Mouse (Mus musculus) kidney, embryonic 16.5 days (tissue): Measurements from ENCODE around the gene Lurap1. TPM values are rescaled to one million over a fixed set of nuclear protein-coding genes. Genes with fewer than 3 reads are reported as not detected.

Experiments used
- ATAC-seq: fragments of 200-750 bp; cut with Nextera tagmentation; 2 replicates; pipeline ENCODE4 v1.8.0; 2017; ENCODE audit warnings: moderate TSS enrichment; ENCODE audit not compliant: low FRiP score, low TSS enrichment
- H3K27ac ChIP-seq: fragments of 300-500 bp; sonication (generic); 2 replicates; pipeline ENCODE4 v1.5.1; 2014; ENCODE audit warnings: low read length
- H3K27me3 ChIP-seq: fragments of 300-500 bp; sonication (generic); 2 replicates; pipeline ENCODE4 v1.6.1; 2014; ENCODE audit warnings: low read length, control low read depth, mixed read lengths; ENCODE audit not compliant: insufficient read depth
- H3K36me3 ChIP-seq: fragments of 300-500 bp; sonication (generic); 2 replicates; pipeline ENCODE4 v1.6.1; 2014; ENCODE audit warnings: low read length, control low read depth, mixed read lengths; ENCODE audit not compliant: insufficient read depth
- H3K4me1 ChIP-seq: fragments of 300-500 bp; sonication (generic); 2 replicates; pipeline ENCODE4 v1.6.1; 2014; ENCODE audit warnings: low read length, control low read depth, mixed read lengths; ENCODE audit not compliant: insufficient read depth
- H3K4me2 ChIP-seq: fragments of 300-500 bp; sonication (generic); replicated peaks from 2 replicates; pipeline ENCODE4 v1.6.1; 2014; ENCODE audit warnings: low read depth, low read length
- H3K4me3 ChIP-seq: fragments of 300-500 bp; sonication (generic); 2 replicates; pipeline ENCODE4 v1.5.1; 2014; ENCODE audit warnings: mild to moderate bottlenecking, low read length
- H3K9ac ChIP-seq: fragments of 300-500 bp; sonication (generic); replicated peaks from 2 replicates; pipeline ENCODE4 v1.6.1; 2014; ENCODE audit warnings: low read length
- H3K9me3 ChIP-seq: fragments of 300-500 bp; sonication (generic); 2 replicates; pipeline ENCODE4 v1.6.1; 2016; ENCODE audit warnings: low read length, control low read depth
- WGBS: fragments of 180-500 bp; shearing (Covaris S2); extraction: QIAGEN DNeasy Blood & Tissue Kit; methylation state at CpG from one replicate; pipeline ENCODE4 v1.1.7; 2014; 5-methylcytosine and 5-hydroxymethylcytosine counted together
- polyA plus RNA-seq: library from polyadenylated mRNA; unstranded; fragments of >200 nt; fragmentation: Nextera tagmentation; extraction: Ambion mirVana; gene quantifications from 2 replicates; pipeline ENCODE4 v1.2.1, GENCODE M21; 2015

Lurap1 gene
- polyA plus RNA-seq, 1 experiment from 2014 or later = 3.8 TPM

DNA sequence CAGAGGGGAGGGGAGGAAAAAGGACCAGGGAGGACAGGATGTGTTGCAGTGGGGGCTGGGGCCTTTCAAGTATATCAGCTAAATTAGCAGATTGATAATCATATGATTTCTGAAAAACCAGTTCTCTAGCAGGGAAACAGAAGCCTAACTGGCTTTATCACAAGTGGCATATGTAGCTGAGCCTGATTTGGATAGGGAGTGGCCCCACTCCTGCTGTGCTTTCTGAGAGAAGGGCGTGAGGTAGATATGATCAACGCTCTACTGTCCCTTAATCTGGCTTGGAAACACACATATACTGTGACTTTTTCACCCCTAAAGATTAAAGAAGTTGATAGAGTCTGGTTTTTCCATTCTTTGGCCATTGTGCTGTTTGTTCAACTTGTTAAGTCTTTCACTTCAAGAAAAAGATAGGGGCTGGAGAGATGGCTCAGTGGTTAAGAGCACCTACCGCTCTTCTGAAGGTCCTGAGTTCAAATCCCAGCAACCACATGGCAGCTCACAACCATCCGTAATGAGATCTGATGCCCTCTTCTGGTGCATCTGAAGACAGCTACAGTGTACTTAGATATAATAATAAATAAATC, 25.2 kb downstream of the Lurap1 start:
- H3K4me1 ChIP-seq = peaks cover 21% of the 10 kb centered on the region
- H3K9me3 ChIP-seq = no peaks in the 10 kb centered on the region
- no peak overlapping the region for H3K4me2 ChIP-seq
- H3K9ac ChIP-seq = no peak overlapping the region
- H3K36me3 ChIP-seq = no peaks in the 10 kb centered on the region
- 91% methylated on average over 4 of the region's 4 CpGs for WGBS
- H3K27me3 ChIP-seq = no peaks in the 10 kb centered on the region
- H3K27ac ChIP-seq = no peak overlapping the region
- H3K4me3 ChIP-seq = no peak overlapping the region
- ATAC-seq = no peak

DNA sequence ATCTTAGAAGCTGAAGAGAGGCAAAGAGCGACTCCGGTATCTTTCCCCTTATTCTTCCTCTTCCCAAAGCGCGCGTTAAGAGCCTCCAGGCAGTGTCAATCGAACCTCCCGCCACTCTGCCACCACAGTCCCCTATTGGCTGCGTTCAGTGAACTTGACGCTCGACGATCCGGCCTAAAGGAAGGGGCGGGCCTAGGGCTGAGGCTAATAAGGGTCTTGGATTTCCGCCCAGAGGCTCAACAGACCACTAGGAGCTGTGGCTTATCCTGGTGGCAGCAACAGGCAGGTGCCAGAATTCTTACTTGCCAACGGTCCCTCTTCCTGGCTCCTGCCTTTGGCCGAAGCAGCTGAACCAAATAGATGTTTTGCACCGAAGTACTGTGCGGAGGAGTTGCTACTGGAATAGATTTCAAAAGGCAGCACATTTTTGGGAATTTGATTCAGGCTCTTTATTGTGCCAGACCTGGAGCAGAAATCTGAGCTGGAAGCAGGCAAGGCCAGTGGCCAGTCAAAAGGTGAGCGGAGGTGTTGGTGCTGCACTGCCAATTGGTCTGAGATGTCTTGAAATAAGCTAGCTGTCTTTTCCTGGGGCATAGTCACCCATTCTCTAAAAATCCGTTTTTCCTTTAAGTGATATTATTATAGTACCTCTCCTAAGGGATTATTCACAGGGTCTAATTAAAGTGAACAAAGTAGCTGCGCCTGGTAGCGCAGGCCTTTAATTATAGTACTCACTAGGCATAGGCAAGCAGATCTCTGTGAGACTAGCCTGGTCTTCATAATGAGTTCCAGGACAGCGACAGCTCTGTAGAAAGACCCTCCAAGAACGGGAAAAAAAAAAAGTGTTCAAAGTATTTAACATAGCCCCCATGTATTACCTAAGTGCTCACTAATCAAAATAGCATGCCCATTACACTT, 27.3 kb downstream of the Lurap1 start, which contains the start of the genes Rad54l and Pomgnt1:
Gene Rad54l, minus strand, starts transcription at position 89 of the 918 bp plus-strand sequence.
Gene Pomgnt1, plus strand, starts transcription at position 239 of the 918 bp plus-strand sequence.
- peak; percentile 98 for ATAC-seq
- 0 out of 2 replicates have a peak, but pooled peaks cover 3% of the 10 kb centered on the region for H3K36me3 ChIP-seq
- peak within 1 kb of the TSS; percentile 74 for H3K9ac ChIP-seq
- H3K27ac ChIP-seq = peak within 1 kb of the TSS; percentile 82
- H3K27me3 ChIP-seq = no peaks in the 10 kb centered on the region
- no peaks in the 10 kb centered on the region for H3K9me3 ChIP-seq
- peaks cover 21% of the 10 kb centered on the region for H3K4me1 ChIP-seq
- peak within 1 kb of the TSS; percentile 68 for H3K4me3 ChIP-seq
- 5% methylated on average over 24 of the region's 24 CpGs for WGBS
- H3K4me2 ChIP-seq = peak within 1 kb of the TSS; percentile 61

DNA sequence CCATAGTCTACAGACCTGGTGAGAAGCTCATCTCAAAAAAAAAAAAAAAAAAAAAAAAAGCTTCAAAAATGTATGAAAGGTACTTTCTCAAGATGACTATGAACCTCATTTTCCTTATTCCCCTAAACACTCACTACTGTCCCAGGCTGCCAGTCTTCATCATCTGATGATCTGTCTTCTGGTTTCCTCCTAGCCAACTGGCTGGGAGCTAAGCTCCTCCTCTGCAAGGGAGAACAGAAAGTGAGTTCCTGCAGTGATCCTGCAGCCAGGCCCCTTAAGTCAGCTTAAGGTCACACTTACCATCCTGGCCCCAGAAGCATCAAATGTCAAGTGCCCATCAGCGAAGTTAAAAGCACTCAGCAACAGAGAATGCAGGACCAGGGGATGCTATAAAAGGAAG, 28.4 kb downstream of the Lurap1 start:
- no peak overlapping the region for H3K27ac ChIP-seq

DNA sequence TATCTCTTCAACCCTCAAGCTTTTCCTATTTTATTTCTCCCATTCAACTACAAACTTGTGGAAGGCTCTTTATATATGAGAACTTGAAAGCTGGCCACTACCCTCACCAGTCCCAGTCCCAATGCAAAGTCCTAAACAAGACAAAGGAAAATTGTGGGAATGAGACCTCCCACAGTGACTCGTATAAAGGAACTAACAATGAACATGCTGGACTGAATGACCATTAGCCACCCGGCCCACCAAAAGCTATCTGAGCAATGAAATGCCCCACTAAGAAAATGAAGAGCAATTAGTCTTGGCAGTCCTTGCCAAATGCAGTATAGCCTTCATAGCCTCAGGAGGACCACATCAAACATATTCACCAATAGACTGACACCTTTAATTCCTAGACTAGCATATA, 39.7 kb downstream of the Lurap1 start:
- Histone ChIP-seq H3K9me3 (no peaks in the 10 kb centered on the region), H3K9ac (no peak overlapping the region)

More for the DNA sequence above, 28.4 kb downstream of the Lurap1 start:
- Histone ChIP-seq H3K9me3 (no peaks in the 10 kb centered on the region), H3K4me1 (peaks cover 21% of the 10 kb centered on the region), H3K4me2 (peak overlapping the region; percentile 61), H3K4me3 (peak overlapping the region; percentile 68), H3K36me3 (0 out of 2 replicates have a peak, but pooled peaks cover 3% of the 10 kb centered on the region), H3K27me3 (no peaks in the 10 kb centered on the region), H3K9ac (peak overlapping the region; percentile 74)
- WGBS = 0% methylated on average over 1 of the region's 1 CpGs
- no peak for ATAC-seq

DNA sequence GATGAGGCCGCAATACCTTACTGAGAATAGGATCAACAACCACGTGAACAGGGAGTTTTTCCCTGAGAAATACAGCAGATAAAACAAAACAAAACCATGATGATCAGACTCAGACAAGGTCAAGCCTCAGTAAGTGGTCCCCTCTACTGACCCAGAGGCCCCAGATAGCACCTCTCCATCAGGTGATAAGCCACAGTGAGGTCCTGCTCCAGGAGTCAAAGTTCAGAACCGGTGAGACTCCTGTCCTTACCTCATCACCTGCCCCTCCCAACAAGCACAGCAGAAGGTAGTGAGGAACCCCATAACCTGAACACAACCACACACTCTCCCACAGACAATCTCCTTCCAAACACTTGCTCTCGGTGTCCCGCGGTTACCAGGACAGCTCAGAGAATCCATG, 40.4 kb downstream of the Lurap1 start:
- Histone ChIP-seq H3K4me2 (no peak overlapping the region), H3K27me3 (no peaks in the 10 kb centered on the region), H3K9me3 (no peaks in the 10 kb centered on the region), H3K4me3 (no peak overlapping the region), H3K27ac (no peak overlapping the region), H3K9ac (no peak overlapping the region), H3K36me3 (peaks cover 21% of the 10 kb centered on the region), H3K4me1 (no peaks in the 10 kb centered on the region)
- no peak for ATAC-seq
- 95% methylated on average over 6 of the region's 6 CpGs for WGBS

More for the DNA sequence above, 39.7 kb downstream of the Lurap1 start:
- Histone ChIP-seq H3K4me1 (no peaks in the 10 kb centered on the region), H3K4me3 (no peak overlapping the region), H3K27me3 (no peaks in the 10 kb centered on the region), H3K36me3 (peaks cover 22% of the 10 kb centered on the region), H3K27ac (no peak overlapping the region), H3K4me2 (no peak overlapping the region)
- ATAC-seq = no peak
- 76% methylated on average over 2 of the region's 2 CpGs for WGBS

DNA sequence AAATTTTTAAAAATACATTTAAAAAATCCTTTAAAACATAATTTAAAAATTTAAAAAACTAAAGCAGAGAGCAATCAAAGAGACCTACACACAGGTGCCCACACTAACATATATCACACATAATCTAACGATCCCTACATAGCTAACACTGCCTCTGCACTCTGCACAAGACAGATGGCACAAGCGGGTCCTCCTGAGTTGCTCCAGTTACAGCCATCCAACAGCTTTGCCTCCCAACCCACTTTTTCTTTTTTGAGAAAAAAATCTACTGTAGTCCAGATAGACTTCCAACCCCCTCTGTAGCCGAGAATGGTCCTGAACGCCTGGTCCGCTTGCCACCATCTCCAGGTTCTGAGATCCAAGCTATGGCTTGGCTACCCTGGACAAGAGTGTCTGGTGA, 45.9 kb downstream of the Lurap1 start:
- H3K4me3 ChIP-seq = no peak overlapping the region
- no peak overlapping the region for H3K4me2 ChIP-seq
- 92% methylated on average over 5 of the region's 5 CpGs for WGBS
- no peaks in the 10 kb centered on the region for H3K4me1 ChIP-seq
- no peaks in the 10 kb centered on the region for H3K9me3 ChIP-seq
- H3K36me3 ChIP-seq = peaks cover 37% of the 10 kb centered on the region
- no peak overlapping the region for H3K9ac ChIP-seq
- H3K27me3 ChIP-seq = no peaks in the 10 kb centered on the region
- no peak overlapping the region for H3K27ac ChIP-seq
- ATAC-seq = no peak

DNA sequence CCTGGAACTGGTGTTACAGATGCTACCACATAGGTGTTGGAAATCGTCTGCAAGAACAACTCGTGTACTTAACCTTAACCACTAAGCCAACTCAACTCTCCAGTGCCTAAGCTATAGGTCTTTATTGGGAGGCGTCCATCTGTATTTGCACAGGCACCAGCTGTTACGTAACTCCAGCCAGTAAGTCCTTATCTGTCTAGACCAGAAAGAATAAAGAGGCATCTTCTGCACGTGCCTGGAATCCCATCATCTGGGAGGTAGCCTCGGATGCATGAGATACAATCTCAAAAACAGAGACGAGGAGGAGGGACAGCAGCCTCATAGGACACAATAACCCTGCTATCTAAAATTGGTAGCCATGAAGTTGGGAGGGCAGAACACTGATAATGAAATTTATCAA, 50.2 kb downstream of the Lurap1 start:
- no peaks in the 10 kb centered on the region for H3K4me1 ChIP-seq
- H3K36me3 ChIP-seq = peaks cover 61% of the 10 kb centered on the region
- no peaks in the 10 kb centered on the region for H3K27me3 ChIP-seq
- no peak overlapping the region for H3K27ac ChIP-seq
- H3K4me3 ChIP-seq = no peak overlapping the region
- no peak overlapping the region for H3K4me2 ChIP-seq
- no peak for ATAC-seq
- H3K9me3 ChIP-seq = no peaks in the 10 kb centered on the region
- no peak overlapping the region for H3K9ac ChIP-seq
- 87% methylated on average over 7 of the region's 7 CpGs for whole genome bisulfite sequencing

DNA sequence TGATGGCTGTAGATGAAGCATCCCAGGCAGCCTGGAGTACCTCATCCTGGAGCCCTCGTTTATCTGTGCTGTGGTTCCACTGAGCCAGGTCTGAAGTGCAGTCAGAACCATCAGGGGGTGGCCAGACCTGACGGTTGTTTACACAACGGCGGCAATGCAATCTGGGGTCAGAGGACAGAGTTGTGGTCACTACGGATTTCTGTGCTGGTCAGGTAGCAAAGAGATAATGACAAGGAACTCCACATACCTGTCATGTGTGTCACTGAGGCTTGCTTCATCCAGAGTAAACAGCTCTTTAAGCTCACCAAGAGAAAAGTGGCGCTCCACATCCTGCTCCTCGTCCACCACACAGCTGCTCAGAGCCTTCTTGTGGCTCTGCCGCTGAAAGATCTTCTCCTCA, 53.9 kb downstream of the Lurap1 start:
- Histone ChIP-seq H3K36me3 (peaks cover 78% of the 10 kb centered on the region), H3K4me1 (no peaks in the 10 kb centered on the region), H3K4me3 (no peak overlapping the region), H3K27me3 (no peaks in the 10 kb centered on the region), H3K9ac (no peak overlapping the region), H3K4me2 (no peak overlapping the region), H3K9me3 (no peaks in the 10 kb centered on the region), H3K27ac (no peak overlapping the region)
- no peak for ATAC-seq
- WGBS = 83% methylated on average over 8 of the region's 8 CpGs

DNA sequence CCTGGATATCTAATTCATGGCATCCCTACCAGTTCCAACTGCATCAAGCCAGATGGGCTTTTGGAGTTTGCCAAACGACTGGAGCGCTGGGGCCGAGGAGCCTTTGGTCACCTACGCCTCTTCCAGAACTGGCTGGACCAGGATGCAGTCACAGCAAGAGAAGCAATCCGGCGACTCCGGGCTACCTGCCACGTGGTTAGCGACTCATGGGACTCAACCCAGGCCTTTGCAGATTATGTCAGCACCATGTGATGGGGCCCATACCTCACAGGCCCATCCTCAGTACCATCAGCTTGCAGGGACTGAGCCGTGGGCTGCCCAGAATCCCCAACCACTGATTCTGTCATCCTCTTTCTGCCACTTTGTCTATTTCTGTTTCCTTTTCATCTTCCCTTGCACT, 54.8 kb downstream of the Lurap1 start:
- 91% methylated on average over 10 of the region's 10 CpGs for whole genome bisulfite sequencing
- Histone ChIP-seq H3K27me3 (no peaks in the 10 kb centered on the region), H3K4me2 (no peak overlapping the region), H3K9me3 (no peaks in the 10 kb centered on the region), H3K27ac (no peak overlapping the region), H3K4me1 (no peaks in the 10 kb centered on the region), H3K9ac (no peak overlapping the region), H3K36me3 (peaks cover 80% of the 10 kb centered on the region), H3K4me3 (no peak overlapping the region)
- no peak for ATAC-seq
